Mouse (Mus musculus) lung, postnatal 0 days (tissue): ENCODE results near the gene Myzap.

Source experiments
- CTCF ChIP-seq: IDR thresholded peaks from 2 replicates; pipeline ENCODE4 v1.5.1; 2016; ENCODE audit warnings: antibody characterized with exemption, mild to moderate bottlenecking
- EP300 ChIP-seq: IDR thresholded peaks from 2 replicates; pipeline ENCODE4 v1.6.1; 2016; ENCODE audit warnings: antibody characterized with exemption, mild to moderate bottlenecking, control low read depth

DNA sequence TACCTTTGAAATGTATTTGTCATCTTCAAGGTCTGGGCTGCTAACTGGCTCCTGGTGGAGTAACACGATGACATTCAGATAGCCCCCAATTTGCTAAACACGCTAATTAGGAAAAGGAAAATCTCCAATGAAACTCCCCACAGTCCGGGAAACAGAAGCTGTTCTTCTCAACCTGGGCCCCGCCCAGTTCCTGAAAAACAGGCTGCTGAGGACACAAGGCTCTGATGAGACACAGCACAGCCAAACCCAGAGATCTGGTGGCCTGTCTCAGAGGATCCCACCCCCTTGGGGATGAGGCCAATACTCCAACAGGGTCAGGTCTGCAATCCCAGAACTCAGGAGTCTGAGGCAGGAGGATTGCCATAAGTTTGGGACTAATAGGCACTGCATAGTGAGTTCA, 25.4 kb downstream of the Myzap start:
- TF ChIP-seq CTCF (no peak), EP300 (peak; percentile 64; the same call in 1 of the 2 replicates)
